Mouse (Mus musculus) ovary, postnatal 14 days (tissue): ENCODE measurements around the gene Gm21882.
"Not testable (repeated sequence)": the region's sequence is repeated elsewhere in the genome, so short reads cannot be mapped to it uniquely, and the experiment has no call there.

Experiments
- DNase-seq: peaks from one replicate; pipeline ENCODE4 v3.0.0; 2022; ENCODE audit warnings: low spot score

Gm21882 gene

GRCm38 (mm10) chrY:40381423-40381822, at the start of gene Gm21882:
Gene Gm21882, minus strand, starts transcription at chrY:40381523.
- not testable (repeated sequence) for DNase-seq
